Mouse (Mus musculus) embryonic fibroblast, embryonic 13.5 days (primary cell): Measurements from ENCODE around the gene Il7r.

Experiments
- CTCF ChIP-seq: IDR thresholded peaks from 2 replicates; pipeline ENCODE4 v1.5.1; 2011; ENCODE audit warnings: mild to moderate bottlenecking, control low read depth, low read length, moderate library complexity, borderline replicate concordance; ENCODE audit not compliant: insufficient read depth
- POLR2A ChIP-seq: IDR thresholded peaks from 2 replicates; pipeline ENCODE4 v1.6.1; 2011; ENCODE audit warnings: low read depth, mild to moderate bottlenecking, control low read depth, low read length, moderate library complexity

- no peak for TF ChIP-seq CTCF
- TF ChIP-seq POLR2A = no peak
Observed at GRCm38 (mm10) chr15:9526412-9526811, 3.6 kb downstream of the Il7r start.
